Mouse (Mus musculus): ENCODE results near the gene Hes1. TPM values are rescaled to one million over a fixed set of nuclear protein-coding genes. Genes with fewer than 3 reads are reported as not detected.

Gene Hes1
- polyA plus RNA-seq, 1 experiment from 2014 or later = 49.8 TPM

DNA sequence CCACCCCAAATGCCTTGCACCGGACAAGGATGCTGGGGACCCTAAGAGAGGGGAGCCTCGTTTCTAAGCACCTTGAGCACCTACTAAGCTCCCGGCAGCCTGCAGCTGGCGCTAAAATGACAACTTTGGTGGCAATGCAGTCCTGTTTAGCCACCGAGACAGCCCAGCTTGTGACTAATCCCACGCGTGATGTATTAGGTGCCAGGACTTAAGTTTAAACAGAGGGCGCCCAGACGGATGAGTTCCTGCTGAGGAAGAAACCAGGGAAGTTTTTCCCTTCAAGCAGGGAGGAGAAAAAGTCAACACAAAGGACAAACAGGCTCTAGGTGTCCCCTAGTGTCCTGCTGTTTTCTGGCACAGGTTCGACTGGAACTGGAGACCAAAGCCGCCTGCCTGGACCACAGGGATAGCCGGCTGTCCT, 6.6 kb downstream of the Hes1 start:
- ATAC-seq (ENCODE audit: low read depth) (peak; percentile 1), DNase-seq (ENCODE audit: low spot score) (peak; percentile 81)
- H3K4me3 ChIP-seq (ENCODE audit: low read depth, low read length) = peak overlapping the region; percentile 41
- H3K9me3 ChIP-seq (ENCODE audit: control insufficient read depth, low read length) = no peaks in the 10 kb centered on the region
- WGBS = 5% methylated on average over 12 of the region's 12 CpGs
- H3K4me1 ChIP-seq (ENCODE audit: control insufficient read depth, insufficient read depth, low read length) = peaks cover 23% of the 10 kb centered on the region
- peak overlapping the region; percentile 86 for H3K4me2 ChIP-seq (ENCODE audit: low read depth, low read length)
- H3K27me3 ChIP-seq (replicated peaks; ENCODE audit: control insufficient read depth, insufficient read depth, low read length) = no peaks in the 10 kb centered on the region
- peak overlapping the region; percentile 67 for H3K9ac ChIP-seq (ENCODE audit: low read depth, low read length)
- no peaks in the 10 kb centered on the region for H3K36me3 ChIP-seq (ENCODE audit: control insufficient read depth, insufficient read depth, low read length)
- peak overlapping the region; percentile 95 for H3K27ac ChIP-seq (replicated peaks; ENCODE audit: low read depth, low read length)

GRCm38 (mm10) chr16:30073317-30073716, 9.1 kb downstream of the Hes1 start:
- Histone ChIP-seq H3K9ac (ENCODE audit: low read depth, low read length) (no peak overlapping the region), H3K4me3 (ENCODE audit: low read depth, low read length) (no peak overlapping the region), H3K27me3 (replicated peaks; ENCODE audit: control insufficient read depth, insufficient read depth, low read length) (no peaks in the 10 kb centered on the region), H3K27ac (replicated peaks; ENCODE audit: low read depth, low read length) (no peak overlapping the region), H3K4me2 (ENCODE audit: low read depth, low read length) (no peak overlapping the region), H3K4me1 (ENCODE audit: control insufficient read depth, insufficient read depth, low read length) (peaks cover 17% of the 10 kb centered on the region), H3K9me3 (ENCODE audit: control insufficient read depth, low read length) (no peaks in the 10 kb centered on the region), H3K36me3 (ENCODE audit: control insufficient read depth, insufficient read depth, low read length) (no peaks in the 10 kb centered on the region)
- ATAC-seq (ENCODE audit: low read depth) = no peak
- 88% methylated on average over 1 of the region's 1 CpGs for WGBS
- no peak for DNase-seq (ENCODE audit: low spot score)

DNA sequence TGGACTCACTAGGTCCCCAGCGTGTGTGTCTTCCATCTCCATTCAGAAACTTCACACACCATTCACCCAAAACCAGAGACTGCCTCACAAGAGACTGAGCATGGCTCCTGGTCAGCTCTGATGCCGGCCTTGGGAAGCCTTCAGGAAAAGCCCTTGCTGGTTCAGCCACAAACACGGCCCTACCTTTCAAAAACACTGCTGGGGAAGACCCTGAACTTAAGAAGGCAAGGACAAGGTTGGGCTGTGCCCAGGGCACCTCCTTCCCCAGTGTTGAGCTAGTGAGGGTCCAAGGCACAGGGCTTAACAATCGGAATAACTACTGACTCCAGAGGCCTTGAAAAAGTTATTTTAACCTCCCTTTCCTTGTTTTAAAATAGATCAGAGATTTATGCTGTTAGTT, 17.3 kb downstream of the Hes1 start:
- peaks cover 3% of the 10 kb centered on the region; the same call in 1 of the 2 replicates for H3K4me1 ChIP-seq (ENCODE audit: control insufficient read depth, insufficient read depth, low read length)
- no peak for DNase-seq (ENCODE audit: low spot score)

DNA sequence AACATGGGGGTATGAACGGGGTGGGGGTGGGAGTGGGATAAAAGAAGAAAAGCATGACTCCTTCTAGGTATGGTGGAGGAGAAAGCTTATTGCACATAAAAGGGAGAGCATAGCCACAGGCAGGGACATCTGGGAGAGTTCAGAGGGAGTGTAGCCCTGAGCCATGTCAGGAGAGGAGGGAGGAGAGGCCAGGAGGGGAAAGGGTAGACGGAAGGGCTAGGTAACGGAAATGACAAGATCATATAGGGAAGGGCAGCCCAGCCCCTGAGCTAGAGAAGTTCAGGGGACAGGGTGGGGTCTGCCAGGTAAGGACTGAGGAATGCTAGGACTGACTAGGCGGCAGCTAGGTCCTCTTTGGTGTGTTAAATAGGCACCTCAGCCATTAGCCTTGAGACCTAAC, 17.8 kb downstream of the Hes1 start:
- no peaks in the 10 kb centered on the region for H3K9me3 ChIP-seq (ENCODE audit: control insufficient read depth, low read length)
- H3K27ac ChIP-seq (replicated peaks; ENCODE audit: low read depth, low read length) = no peak overlapping the region
- no peak overlapping the region for H3K9ac ChIP-seq (ENCODE audit: low read depth, low read length)
- DNase-seq (ENCODE audit: low spot score) = no peak
- no peak overlapping the region for H3K4me3 ChIP-seq (ENCODE audit: low read depth, low read length)
- H3K4me1 ChIP-seq (ENCODE audit: control insufficient read depth, insufficient read depth, low read length) = peaks cover 3% of the 10 kb centered on the region; the same call in 1 of the 2 replicates
- H3K27me3 ChIP-seq (replicated peaks; ENCODE audit: control insufficient read depth, insufficient read depth, low read length) = no peaks in the 10 kb centered on the region
- ATAC-seq (ENCODE audit: low read depth) = no peak
- no peak overlapping the region for H3K4me2 ChIP-seq (ENCODE audit: low read depth, low read length)
- 54% methylated on average over 4 of the region's 4 CpGs for WGBS
- no peaks in the 10 kb centered on the region for H3K36me3 ChIP-seq (ENCODE audit: control insufficient read depth, insufficient read depth, low read length)

More for the DNA sequence above, 17.3 kb downstream of the Hes1 start:
- no peak for ATAC-seq (ENCODE audit: low read depth)
- H3K36me3 ChIP-seq (ENCODE audit: control insufficient read depth, insufficient read depth, low read length) = no peaks in the 10 kb centered on the region
- WGBS = 55% methylated on average over 4 of the region's 4 CpGs
- no peak overlapping the region for H3K9ac ChIP-seq (ENCODE audit: low read depth, low read length)
- no peaks in the 10 kb centered on the region for H3K9me3 ChIP-seq (ENCODE audit: control insufficient read depth, low read length)
- no peak overlapping the region for H3K4me3 ChIP-seq (ENCODE audit: low read depth, low read length)
- H3K4me2 ChIP-seq (ENCODE audit: low read depth, low read length) = no peak overlapping the region
- no peaks in the 10 kb centered on the region for H3K27me3 ChIP-seq (replicated peaks; ENCODE audit: control insufficient read depth, insufficient read depth, low read length)
- H3K27ac ChIP-seq (replicated peaks; ENCODE audit: low read depth, low read length) = no peak overlapping the region

DNA sequence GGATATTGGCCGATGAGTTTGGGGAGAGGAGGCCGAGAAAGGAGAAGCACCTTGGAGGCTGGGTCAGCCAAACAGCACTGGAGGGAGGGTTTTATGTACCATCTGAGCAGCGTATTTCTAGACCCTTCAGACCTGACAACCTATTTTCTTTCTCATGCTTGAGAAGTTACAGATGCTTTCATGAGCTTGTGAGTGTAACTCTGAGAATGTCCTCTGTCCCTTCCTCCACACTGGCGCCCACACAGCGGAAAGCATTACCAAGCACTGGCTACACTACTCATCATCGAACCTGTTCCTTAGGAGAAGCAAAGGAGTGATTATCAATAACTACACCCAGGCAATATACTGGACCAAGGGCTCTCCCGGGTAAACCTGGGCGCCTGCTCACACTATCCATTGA, 18.8 kb downstream of the Hes1 start:
- Histone ChIP-seq H3K4me1 (ENCODE audit: control insufficient read depth, insufficient read depth, low read length) (peaks cover 3% of the 10 kb centered on the region; the same call in 1 of the 2 replicates), H3K27ac (replicated peaks; ENCODE audit: low read depth, low read length) (no peak overlapping the region), H3K4me3 (ENCODE audit: low read depth, low read length) (no peak overlapping the region), H3K9ac (ENCODE audit: low read depth, low read length) (no peak overlapping the region), H3K36me3 (ENCODE audit: control insufficient read depth, insufficient read depth, low read length) (no peaks in the 10 kb centered on the region), H3K27me3 (replicated peaks; ENCODE audit: control insufficient read depth, insufficient read depth, low read length) (no peaks in the 10 kb centered on the region), H3K9me3 (ENCODE audit: control insufficient read depth, low read length) (no peaks in the 10 kb centered on the region), H3K4me2 (ENCODE audit: low read depth, low read length) (no peak overlapping the region)
- WGBS = 92% methylated on average over 8 of the region's 8 CpGs
- no peak for ATAC-seq (ENCODE audit: low read depth)
- no peak for DNase-seq (ENCODE audit: low spot score)

GRCm38 (mm10) chr16:30083536-30083935, 19.4 kb downstream of the Hes1 start:
- no peaks in the 10 kb centered on the region for H3K36me3 ChIP-seq (ENCODE audit: control insufficient read depth, insufficient read depth, low read length)
- no peak for ATAC-seq (ENCODE audit: low read depth)
- H3K9ac ChIP-seq (ENCODE audit: low read depth, low read length) = no peak overlapping the region
- H3K4me2 ChIP-seq (ENCODE audit: low read depth, low read length) = no peak overlapping the region
- no peak overlapping the region for H3K4me3 ChIP-seq (ENCODE audit: low read depth, low read length)
- DNase-seq (ENCODE audit: low spot score) = no peak
- H3K27me3 ChIP-seq (replicated peaks; ENCODE audit: control insufficient read depth, insufficient read depth, low read length) = no peaks in the 10 kb centered on the region
- no peak overlapping the region for H3K27ac ChIP-seq (replicated peaks; ENCODE audit: low read depth, low read length)
- H3K9me3 ChIP-seq (ENCODE audit: control insufficient read depth, low read length) = no peaks in the 10 kb centered on the region
- 38% methylated on average over 3 of the region's 3 CpGs for WGBS
- peaks cover 3% of the 10 kb centered on the region; the same call in 1 of the 2 replicates for H3K4me1 ChIP-seq (ENCODE audit: control insufficient read depth, insufficient read depth, low read length)

DNA sequence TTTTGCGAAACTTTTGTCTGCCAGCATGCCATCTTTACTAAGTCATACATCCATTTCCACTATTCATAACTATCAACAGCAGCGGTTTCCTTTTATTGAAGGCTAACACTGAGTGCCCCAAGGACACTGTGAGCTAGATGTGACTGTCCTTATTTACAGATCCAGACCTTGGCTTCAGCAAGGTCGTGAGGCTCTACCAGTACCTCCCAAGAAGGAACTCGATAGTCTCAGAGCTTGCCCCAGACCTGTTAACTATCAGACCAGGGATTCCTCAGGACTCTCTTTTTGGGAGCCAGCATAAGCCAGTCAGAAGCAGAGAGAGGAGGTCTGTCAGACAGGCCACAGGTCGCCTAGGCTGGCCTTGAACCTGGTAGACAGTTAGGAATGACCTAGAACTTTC, 24.5 kb downstream of the Hes1 start:
- Histone ChIP-seq H3K4me2 (ENCODE audit: low read depth, low read length) (no peak overlapping the region), H3K4me1 (ENCODE audit: control insufficient read depth, insufficient read depth, low read length) (peaks cover 3% of the 10 kb centered on the region; the same call in 1 of the 2 replicates), H3K9ac (ENCODE audit: low read depth, low read length) (no peak overlapping the region), H3K27me3 (replicated peaks; ENCODE audit: control insufficient read depth, insufficient read depth, low read length) (no peaks in the 10 kb centered on the region), H3K9me3 (ENCODE audit: control insufficient read depth, low read length) (no peaks in the 10 kb centered on the region), H3K4me3 (ENCODE audit: low read depth, low read length) (no peak overlapping the region), H3K27ac (replicated peaks; ENCODE audit: low read depth, low read length) (no peak overlapping the region), H3K36me3 (ENCODE audit: control insufficient read depth, insufficient read depth, low read length) (no peaks in the 10 kb centered on the region)
- 87% methylated on average over 5 of the region's 5 CpGs for WGBS
- DNase-seq (ENCODE audit: low spot score) (no peak), ATAC-seq (ENCODE audit: low read depth) (no peak)

DNA sequence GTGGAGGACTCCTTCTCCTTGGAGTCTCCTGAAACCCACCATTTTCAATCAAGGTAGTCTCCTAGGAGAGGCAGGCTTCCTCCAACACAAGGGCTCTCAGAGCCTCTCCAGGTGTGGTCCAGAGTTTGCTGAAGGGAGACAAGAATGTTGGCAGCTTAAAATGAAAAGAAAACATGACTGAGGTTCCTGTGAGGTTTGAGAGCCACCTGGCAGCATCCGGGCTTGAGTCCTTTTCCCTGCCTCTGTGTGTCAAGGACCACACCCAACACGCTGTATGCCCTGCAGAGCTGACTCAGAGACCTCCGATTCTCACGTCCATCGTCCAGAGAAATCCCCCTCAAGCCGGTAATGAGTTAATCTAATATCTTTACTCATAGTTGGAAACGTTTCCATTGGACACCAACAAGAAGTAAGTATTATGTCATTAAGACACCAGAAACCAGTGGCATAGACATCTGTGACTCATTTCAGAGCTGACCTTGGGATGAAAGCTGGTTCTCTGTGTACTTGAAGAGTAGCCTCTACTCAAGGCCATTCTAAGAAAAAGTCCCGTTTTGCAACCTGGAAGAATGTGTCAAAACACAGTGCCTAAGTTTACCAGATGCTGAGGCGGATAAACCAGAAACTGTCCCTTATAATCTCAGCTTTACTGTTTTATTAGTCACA, 26.1 kb downstream of the Hes1 start:
- DNase-seq (ENCODE audit: low spot score) = peak; percentile 15

DNA sequence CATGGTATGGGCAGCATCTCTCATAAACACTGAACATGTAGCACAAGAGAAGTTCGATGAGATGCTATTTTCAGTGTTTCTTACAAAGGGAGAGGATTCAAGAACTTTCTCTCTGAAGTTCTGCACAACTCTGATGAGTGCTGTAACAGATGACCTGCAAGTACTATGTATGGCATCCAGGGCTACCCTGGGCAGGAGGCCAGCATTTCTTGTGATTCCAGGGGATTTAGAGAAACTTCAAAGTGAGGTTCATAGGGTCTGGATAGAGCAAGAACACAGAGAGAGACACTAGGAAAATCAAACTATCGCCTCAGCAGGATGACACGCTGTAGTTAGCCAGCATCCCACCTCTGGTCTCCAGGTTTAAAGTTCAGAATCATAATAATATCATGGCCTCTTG, 31.9 kb downstream of the Hes1 start:
- Histone ChIP-seq H3K4me1 (ENCODE audit: control insufficient read depth, insufficient read depth, low read length) (peaks cover 14% of the 10 kb centered on the region), H3K9ac (ENCODE audit: low read depth, low read length) (no peak overlapping the region), H3K27me3 (replicated peaks; ENCODE audit: control insufficient read depth, insufficient read depth, low read length) (no peaks in the 10 kb centered on the region), H3K9me3 (ENCODE audit: control insufficient read depth, low read length) (no peaks in the 10 kb centered on the region), H3K27ac (replicated peaks; ENCODE audit: low read depth, low read length) (peak overlapping the region; percentile 79), H3K4me2 (ENCODE audit: low read depth, low read length) (peak overlapping the region; percentile 33), H3K36me3 (ENCODE audit: control insufficient read depth, insufficient read depth, low read length) (no peaks in the 10 kb centered on the region), H3K4me3 (ENCODE audit: low read depth, low read length) (no peak overlapping the region)
- DNase-seq (ENCODE audit: low spot score) (peak; percentile 50), ATAC-seq (ENCODE audit: low read depth) (no peak)
- WGBS = 57% methylated on average over 3 of the region's 3 CpGs

More for the DNA sequence above, 26.1 kb downstream of the Hes1 start:
- 53% methylated on average over 9 of the region's 9 CpGs for WGBS
- Histone ChIP-seq H3K4me2 (ENCODE audit: low read depth, low read length) (no peak overlapping the region), H3K9me3 (ENCODE audit: control insufficient read depth, low read length) (no peaks in the 10 kb centered on the region), H3K4me3 (ENCODE audit: low read depth, low read length) (no peak overlapping the region), H3K36me3 (ENCODE audit: control insufficient read depth, insufficient read depth, low read length) (no peaks in the 10 kb centered on the region), H3K9ac (ENCODE audit: low read depth, low read length) (no peak overlapping the region), H3K27me3 (replicated peaks; ENCODE audit: control insufficient read depth, insufficient read depth, low read length) (no peaks in the 10 kb centered on the region), H3K27ac (replicated peaks; ENCODE audit: low read depth, low read length) (no peak overlapping the region), H3K4me1 (ENCODE audit: control insufficient read depth, insufficient read depth, low read length) (no peaks in the 10 kb centered on the region)
- no peak for ATAC-seq (ENCODE audit: low read depth)

Data from embryonic facial prominence, embryonic 14.5 days (tissue).